Comparison of ENCODE assay signal across 20 mouse cellular contexts in the genomic region with DNA sequence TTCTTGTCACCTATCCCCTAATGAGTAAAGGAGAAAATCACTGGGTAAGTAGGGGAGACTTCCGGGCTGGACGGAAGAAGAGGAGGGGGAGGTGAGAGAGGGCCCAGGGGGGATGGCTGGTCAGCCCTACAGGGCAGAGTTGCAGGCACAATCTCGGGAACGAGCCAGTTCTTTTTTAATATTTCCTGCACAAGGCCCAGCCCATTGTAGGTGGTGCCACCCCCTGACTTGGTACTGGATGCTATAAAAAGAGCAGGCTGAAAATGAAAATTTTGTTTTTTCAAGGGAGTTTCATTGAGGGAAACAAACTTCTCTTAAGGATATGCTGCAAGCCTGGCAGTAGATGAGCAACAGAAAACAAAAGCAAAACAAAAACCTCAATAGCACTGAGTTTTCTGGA. TPM values are rescaled to one million over a fixed set of nuclear protein-coding genes. Genes with fewer than 3 reads are reported as not detected.
A peak's percentile ranks its signal among the peaks of the same experiment; 100 is the strongest.
DNase-seq lines count a peak whose midpoint lies in the region; ATAC-seq lines count a peak whose summit lies in the region.
"Had no signal": no experiment of that assay in that cellular context is flagged by ENCODE, and none has a peak within 500 bp of the region (broad histone marks: within the 10 kb centered on the region; RNA-seq: fewer than 3 reads in every experiment).

No protein-coding gene starts in this region.

- ATAC-seq in megakaryocyte, adult 5-6 weeks (ENCODE audit: poor library complexity, severe bottlenecking), result 0 out of 2 replicates have a peak, but pooled peaks have one; percentile 15
- no peak for ATAC-seq in CD4-positive, CD25-positive, alpha-beta regulatory T cell, adult 4 months
- ATAC-seq: forebrain, postnatal 0 days; inflammation-experienced regulatory T-cells, adult 6 months had no signal

- peak; percentile 1 to 3 for DNase-seq in adrenal gland, postnatal 36 days
- no peak for DNase-seq in adrenal gland, postnatal 4 days (ENCODE audit: low spot score in 2 of 2)
- DNase-seq in 416B (ENCODE audit: low read depth), result peak; percentile 16
- peak; percentile 21 for DNase-seq in brain, adult 2 months (ENCODE audit: low read depth, low spot score)
- DNase-seq in layer of hippocampus, adult 11-12 months (ENCODE audit: low spot score), result no peak
- DNase-seq: adrenal gland, postnatal 14 days; cerebellum, adult 11-12 months; cerebellum, postnatal 10 days; forebrain, postnatal 0 days; gastrocnemius, postnatal 36 days; kidney, adult 18-20 months; kidney, postnatal 4 days; lung, postnatal 4 days; retina, postnatal 1 day; right cerebral cortex, postnatal 25 days; spleen, adult 18-20 months; thymus, postnatal 25 days had no signal

RNA-seq across cellular contexts. Expression of a gene that starts 44.7 kb away (rescaled TPM):
- 10 to 100 TPM; 40.2 to 41.4 TPM for total RNA-seq in adrenal gland, postnatal 36 days (2021)
- total RNA-seq in adrenal gland, postnatal 4 days (2021), result 10 to 100 TPM; 43.2 to 46.1 TPM
- total RNA-seq in megakaryocyte, adult 5-6 weeks (2015), result 33.2 and 49.0 TPM in 2 replicates
- total RNA-seq in megakaryocyte, adult 5-6 weeks (2017), result 18.4 and 26.0 TPM in 2 replicates
- polyA plus RNA-seq in CD4-positive, CD25-positive, alpha-beta regulatory T cell, adult 4 months (2017; shearing (Covaris generic)), result 10 to 100 TPM; 16.9 to 20.4 TPM

Comparison
In these comparisons a context has a peak if more than half of its experiments do, and no peak if none do; other contexts are left out.
1. DNase-seq: peak in adrenal gland, postnatal 36 days (2 of 2), 416B (single experiment) and brain, adult 2 months (single experiment); none in adrenal gland, postnatal 4 days (0 of 2) and layer of hippocampus, adult 11-12 months (single experiment).